Mouse (Mus musculus) intestine, embryonic 16.5 days (tissue): ENCODE measurements around the gene Psap. TPM values are rescaled to one million over a fixed set of nuclear protein-coding genes. Genes with fewer than 3 reads are reported as not detected.

ENCODE experiments used
- ATAC-seq: fragments of 200-750 bp; cut with Nextera tagmentation; 2 replicates; pipeline ENCODE4 v1.8.0; 2017; ENCODE audit warnings: moderate TSS enrichment, moderate library complexity
- H3K27ac ChIP-seq: fragments of 300-500 bp; sonication (generic); 2 replicates; pipeline ENCODE4 v1.5.1; 2014; ENCODE audit warnings: mild to moderate bottlenecking, low read length
- H3K27me3 ChIP-seq: fragments of 300-500 bp; sonication (generic); replicated peaks from 2 replicates; pipeline ENCODE4 v1.6.1; 2014; ENCODE audit warnings: low read length, control low read depth, mixed read lengths; ENCODE audit not compliant: control insufficient read depth, insufficient read depth
- H3K36me3 ChIP-seq: fragments of 300-500 bp; sonication (generic); 2 replicates; pipeline ENCODE4 v1.6.1; 2014; ENCODE audit warnings: low read length, control low read depth; ENCODE audit not compliant: control insufficient read depth, insufficient read depth
- H3K4me1 ChIP-seq: fragments of 300-500 bp; sonication (generic); 2 replicates; pipeline ENCODE4 v1.6.1; 2014; ENCODE audit warnings: low read length, control low read depth, mixed read lengths; ENCODE audit not compliant: control insufficient read depth, insufficient read depth
- H3K4me2 ChIP-seq: fragments of 300-500 bp; sonication (generic); 2 replicates; pipeline ENCODE4 v1.6.1; 2014; ENCODE audit warnings: low read depth, low read length, control low read depth
- H3K4me3 ChIP-seq: fragments of 300-500 bp; sonication (generic); 2 replicates; pipeline ENCODE4 v1.5.1; 2014; ENCODE audit warnings: mild to moderate bottlenecking, low read length
- H3K9ac ChIP-seq: fragments of 300-500 bp; sonication (generic); 2 replicates; pipeline ENCODE4 v1.6.1; 2014; ENCODE audit warnings: low read depth, low read length
- H3K9me3 ChIP-seq: fragments of 300-500 bp; sonication (generic); 2 replicates; pipeline ENCODE4 v1.6.1; 2016; ENCODE audit warnings: low read length, control low read depth; ENCODE audit not compliant: control insufficient read depth
- WGBS: fragments of 180-500 bp; shearing (Covaris S2); extraction: QIAGEN DNeasy Blood & Tissue Kit; methylation state at CpG from one replicate; pipeline ENCODE4 v1.1.7; 2014; 5-methylcytosine and 5-hydroxymethylcytosine counted together
- polyA plus RNA-seq: library from polyadenylated mRNA; unstranded; fragments of >200 nt; fragmentation: Nextera tagmentation; extraction: Ambion mirVana; gene quantifications from 2 replicates; pipeline ENCODE4 v1.2.1, GENCODE M21; 2015

The Psap gene
- polyA plus RNA-seq, 1 experiment from 2014 or later, result 178 TPM

- Histone ChIP-seq H3K4me1 (peaks cover 59% of the 10 kb centered on the region), H3K4me3 (peak overlapping the region; percentile 65), H3K9me3 (no peaks in the 10 kb centered on the region), H3K27me3 (no peaks in the 10 kb centered on the region), H3K4me2 (peak overlapping the region; percentile 85), H3K9ac (peak overlapping the region; percentile 84; the same call in 1 of the 2 replicates), H3K36me3 (no peaks in the 10 kb centered on the region), H3K27ac (peak overlapping the region; percentile 77)
- no peak for ATAC-seq
- 33% methylated on average over 6 of the region's 6 CpGs for WGBS
These were observed 71.6 kb downstream of the Psap start for GRCm38 (mm10) chr10:60349056-60349455.

GRCm38 (mm10) chr10:60349644-60350043 lies 72.2 kb downstream of the Psap start:
- no peak for ATAC-seq
- WGBS, result 84% methylated on average over 5 of the region's 5 CpGs
- peak overlapping the region; percentile 85 for H3K4me2 ChIP-seq

GRCm38 (mm10) chr10:60350077-60350804 lies 72.8 kb downstream of the Psap start:
- 38% methylated on average over 5 of the region's 5 CpGs for WGBS
- Histone ChIP-seq H3K27me3 (no peaks in the 10 kb centered on the region), H3K36me3 (no peaks in the 10 kb centered on the region), H3K9ac (no peak overlapping the region), H3K4me1 (peaks cover 59% of the 10 kb centered on the region), H3K9me3 (no peaks in the 10 kb centered on the region), H3K4me3 (peak overlapping the region; percentile 6), H3K4me2 (peak overlapping the region; percentile 35), H3K27ac (peak overlapping the region; percentile 84)
- no peak for ATAC-seq

More at GRCm38 (mm10) chr10:60349644-60350043, 72.2 kb downstream of the Psap start:
- Histone ChIP-seq H3K36me3 (no peaks in the 10 kb centered on the region), H3K9ac (peak overlapping the region; percentile 84; the same call in 1 of the 2 replicates), H3K4me3 (no peak overlapping the region), H3K27ac (peak overlapping the region; percentile 84), H3K4me1 (peaks cover 59% of the 10 kb centered on the region), H3K27me3 (no peaks in the 10 kb centered on the region), H3K9me3 (no peaks in the 10 kb centered on the region)

GRCm38 (mm10) chr10:60350805-60351167 lies 73.4 kb downstream of the Psap start:
- 16% methylated on average over 3 of the region's 3 CpGs for WGBS
- peaks cover 59% of the 10 kb centered on the region for H3K4me1 ChIP-seq
- H3K27me3 ChIP-seq, result no peaks in the 10 kb centered on the region

GRCm38 (mm10) chr10:60351248-60351647 lies 73.8 kb downstream of the Psap start:
- Histone ChIP-seq H3K27ac (peak overlapping the region; percentile 94), H3K36me3 (no peaks in the 10 kb centered on the region), H3K9ac (peak overlapping the region; percentile 48), H3K9me3 (no peaks in the 10 kb centered on the region), H3K4me1 (peaks cover 58% of the 10 kb centered on the region), H3K4me3 (no peak overlapping the region), H3K27me3 (no peaks in the 10 kb centered on the region), H3K4me2 (peak overlapping the region; percentile 35)
- WGBS, result 16% methylated on average over 3 of the region's 3 CpGs
- ATAC-seq, result peak; percentile 6

More at GRCm38 (mm10) chr10:60350805-60351167, 73.4 kb downstream of the Psap start:
- Histone ChIP-seq H3K4me3 (peak overlapping the region; percentile 6), H3K27ac (peak overlapping the region; percentile 94), H3K36me3 (no peaks in the 10 kb centered on the region), H3K9me3 (no peaks in the 10 kb centered on the region), H3K9ac (0 out of 2 replicates have a peak overlapping the region, but pooled peaks have one; percentile 48), H3K4me2 (peak overlapping the region; percentile 35)
- ATAC-seq, result peak; percentile 54

- Histone ChIP-seq H3K9me3 (no peaks in the 10 kb centered on the region), H3K4me2 (peak overlapping the region; percentile 35), H3K27me3 (no peaks in the 10 kb centered on the region), H3K4me1 (peaks cover 53% of the 10 kb centered on the region), H3K27ac (peak overlapping the region; percentile 94), H3K9ac (0 out of 2 replicates have a peak overlapping the region, but pooled peaks have one; percentile 48), H3K36me3 (no peaks in the 10 kb centered on the region), H3K4me3 (no peak overlapping the region)
- ATAC-seq, result peak; percentile 58
- 20% methylated on average over 7 of the region's 7 CpGs for WGBS
These were observed 74.5 kb downstream of the Psap start for GRCm38 (mm10) chr10:60351761-60352455.

Other genes with a start within 250 kb of the Psap start
- 3.4 and 3.6 TPM in 2 replicates for gene Spock2, start 171.4 kb upstream of the Psap start, polyA plus RNA-seq
- 1.3 and 1.4 TPM in 2 replicates for gene Chst3, start 58.4 kb upstream of the Psap start, polyA plus RNA-seq
- 10.3 and 11.2 TPM in 2 replicates for gene Vsir, start 69.2 kb downstream of the Psap start, polyA plus RNA-seq
- gene Gm17455, start 122.1 kb downstream of the Psap start, polyA plus RNA-seq, result 0.72 and 1.0 TPM in 2 replicates